Mouse (Mus musculus) cerebellum, adult 11 months (tissue): ENCODE results near the gene Plekha1.

Experiments used
- DNase-seq: peaks from one replicate; pipeline ENCODE4 v3.0.0; 2022

Gene Plekha1

GRCm38 (mm10) chr7:130930401-130930800, 64.8 kb downstream of the Plekha1 start:
- DNase-seq: no peak

- no peak for DNase-seq
These were observed 67.4 kb downstream of the Plekha1 start for GRCm38 (mm10) chr7:130932921-130933320.

DNA sequence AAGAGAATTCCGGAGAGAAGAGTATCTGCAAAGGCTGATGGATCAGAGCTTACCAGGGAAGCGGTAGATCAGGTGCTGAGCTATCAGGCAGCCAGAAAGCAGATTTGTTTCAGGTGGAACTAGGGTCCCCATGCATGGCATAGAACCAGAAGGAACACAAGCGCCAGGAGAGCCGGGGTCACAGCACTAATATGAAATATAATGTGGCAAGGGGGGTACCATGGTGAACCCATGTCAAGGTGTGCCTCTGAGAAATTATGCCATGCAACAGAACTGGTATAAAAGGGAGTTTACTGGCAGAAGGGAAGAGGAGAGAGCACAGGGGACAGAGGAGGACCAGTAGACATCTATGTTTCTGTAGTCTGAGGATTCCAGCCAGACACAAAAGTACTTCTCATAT, 69.1 kb downstream of the Plekha1 start:
- DNase-seq: no peak

DNA sequence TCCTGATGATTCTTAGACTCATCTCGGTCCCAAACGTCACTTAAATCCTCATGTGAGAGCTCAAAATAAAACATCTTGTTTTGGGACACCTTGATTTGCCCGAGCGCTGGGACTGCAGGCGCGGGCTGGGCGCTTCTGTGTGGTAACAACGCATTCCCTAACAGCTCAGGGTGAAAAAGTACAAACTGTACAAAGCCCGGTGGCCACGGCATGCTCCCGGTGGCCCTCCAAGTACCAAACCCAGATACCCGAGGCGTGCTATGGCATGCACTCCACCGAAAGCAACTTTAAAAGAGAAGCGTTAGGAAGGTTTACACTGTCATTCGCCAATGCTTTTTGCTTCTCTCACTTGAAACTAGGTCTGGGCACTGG, 69.9 kb downstream of the Plekha1 start:
- no peak for DNase-seq

- DNase-seq: no peak
These were observed 70.4 kb downstream of the Plekha1 start, which contains the start of gene Htra1 for GRCm38 (mm10) chr7:130935793-130936471. Gene Htra1 (plus strand): TSS chr7:130936111.

- no peak for DNase-seq
These were observed 71.0 kb downstream of the Plekha1 start for GRCm38 (mm10) chr7:130936472-130936951.

- DNase-seq: no peak
These were observed 71.8 kb downstream of the Plekha1 start for GRCm38 (mm10) chr7:130937266-130937841.

DNA sequence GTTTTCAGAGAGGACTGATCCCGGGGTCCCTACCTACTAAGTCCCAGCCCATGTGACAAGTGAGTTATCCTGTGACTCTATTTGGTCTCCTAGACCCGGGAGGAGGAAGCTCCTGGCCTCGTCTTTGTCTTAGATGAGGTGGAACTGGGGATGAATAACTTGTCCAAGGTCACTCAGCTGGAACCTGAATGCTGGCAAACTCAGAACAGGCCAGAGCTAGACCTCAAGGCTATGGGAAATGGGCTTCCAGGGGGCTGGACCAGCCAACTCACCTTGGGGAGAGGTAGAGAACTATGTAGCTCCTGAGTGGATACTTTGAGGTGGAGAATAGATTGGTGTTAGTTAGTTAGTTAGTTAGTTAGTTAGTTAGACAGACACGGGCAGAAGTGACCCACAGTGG, 72.4 kb downstream of the Plekha1 start:
- no peak for DNase-seq

- DNase-seq: no peak
These were observed 73.3 kb downstream of the Plekha1 start for GRCm38 (mm10) chr7:130938896-130939295.

DNA sequence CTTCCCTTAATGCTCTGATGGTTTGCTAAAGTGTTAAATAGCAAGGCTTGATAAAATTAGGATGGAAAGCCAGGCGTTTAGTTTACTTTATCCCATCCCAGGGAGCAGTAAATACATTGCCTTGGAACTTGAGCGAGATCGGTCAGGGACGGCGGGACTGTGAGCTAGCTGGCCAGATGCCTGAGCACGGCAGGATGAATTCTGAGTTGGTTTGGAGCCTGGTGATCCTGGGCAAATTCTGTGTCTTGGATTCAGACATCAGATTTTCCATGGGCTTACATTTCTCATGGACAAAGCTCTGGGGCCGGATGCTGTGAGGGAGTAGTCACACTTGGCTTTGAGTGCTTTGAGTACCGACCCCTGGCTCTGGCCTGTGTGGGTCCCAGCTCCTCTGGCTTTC, 75.2 kb downstream of the Plekha1 start:
- no peak for DNase-seq

DNA sequence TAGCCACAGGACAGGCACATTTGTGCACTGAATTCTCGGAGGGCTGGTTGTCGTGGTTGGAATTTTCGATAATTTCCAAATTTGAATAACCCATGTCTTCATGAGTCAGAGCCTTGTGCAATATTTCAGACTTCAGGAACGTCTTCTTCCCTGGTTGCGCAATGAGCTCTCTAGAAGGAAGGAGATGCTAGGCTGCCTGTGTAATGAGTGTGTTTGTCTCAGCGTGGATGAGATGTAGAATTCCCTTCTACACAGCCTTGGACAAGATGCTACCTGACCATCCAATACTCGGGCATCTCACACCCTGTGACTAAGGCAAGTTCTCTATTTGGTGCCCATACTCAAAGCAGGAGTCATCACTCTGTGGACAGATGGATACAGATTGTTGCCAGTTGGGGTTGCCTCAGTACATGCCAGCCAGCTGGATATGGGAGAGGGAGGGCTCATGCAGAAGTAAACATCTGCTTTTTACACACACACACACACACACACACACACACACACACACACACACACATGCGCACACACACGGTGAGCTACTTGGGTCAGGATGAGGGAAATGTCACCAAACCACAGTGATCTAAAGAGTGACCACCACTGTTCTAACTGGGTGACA, 77.8 kb downstream of the Plekha1 start:
- no peak for DNase-seq

DNA sequence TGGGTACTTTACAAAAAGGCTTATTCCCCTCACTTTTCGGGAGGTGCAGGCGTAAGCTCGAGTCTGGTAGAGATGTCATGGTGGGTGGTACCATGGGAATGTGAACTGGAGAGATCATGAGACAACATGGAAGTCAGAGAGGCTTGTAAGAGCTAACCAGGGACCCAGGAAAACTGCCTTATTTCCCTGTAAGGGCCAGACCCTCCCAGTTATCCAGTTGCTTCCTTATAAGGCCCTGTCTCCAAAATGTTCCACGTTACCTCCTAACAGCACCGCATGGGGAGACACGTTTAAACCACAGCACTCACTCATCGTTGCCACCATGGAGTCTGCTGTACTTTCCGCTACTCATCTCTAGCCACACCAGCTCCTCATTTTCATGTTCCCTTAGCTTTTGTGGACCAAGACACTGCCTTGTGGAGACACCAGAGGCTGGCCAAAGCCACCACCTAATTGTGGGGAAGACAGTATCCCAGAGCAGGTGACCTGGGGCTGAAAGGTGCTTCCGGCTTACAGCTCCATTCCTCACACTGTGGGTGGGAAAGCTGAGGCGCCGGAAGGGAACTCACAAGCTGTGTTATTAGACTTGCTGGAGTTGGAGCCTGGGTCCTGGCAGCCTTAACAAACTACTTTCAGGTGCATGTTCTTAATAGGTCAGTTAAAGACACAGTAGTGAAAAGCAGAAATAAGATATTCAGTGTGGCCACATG, 79.4 kb downstream of the Plekha1 start:
- no peak for DNase-seq

- DNase-seq: no peak
These were observed 80.2 kb downstream of the Plekha1 start for GRCm38 (mm10) chr7:130945730-130946129.

DNA sequence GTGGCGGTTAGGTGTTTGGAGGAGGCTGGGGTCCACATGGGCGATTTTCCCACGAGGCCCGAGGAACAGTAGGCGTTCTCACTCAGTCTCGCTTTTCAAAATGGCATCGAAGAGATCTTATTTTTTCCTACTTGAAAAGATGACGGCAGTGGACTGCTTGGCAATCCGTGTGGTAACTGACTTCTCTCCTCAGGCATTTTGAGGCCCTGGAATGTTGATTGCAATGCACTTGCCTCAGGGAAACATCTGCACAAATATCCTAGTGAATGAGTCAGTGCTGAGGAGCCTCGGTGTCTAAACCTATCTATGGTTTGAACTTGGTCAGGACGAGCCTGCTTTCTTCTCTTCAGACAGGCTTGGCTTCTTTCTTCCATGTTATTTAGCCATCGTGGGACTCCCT, 80.7 kb downstream of the Plekha1 start:
- no peak for DNase-seq

- DNase-seq: no peak
These were observed 83.1 kb downstream of the Plekha1 start for GRCm38 (mm10) chr7:130948563-130949208.

DNA sequence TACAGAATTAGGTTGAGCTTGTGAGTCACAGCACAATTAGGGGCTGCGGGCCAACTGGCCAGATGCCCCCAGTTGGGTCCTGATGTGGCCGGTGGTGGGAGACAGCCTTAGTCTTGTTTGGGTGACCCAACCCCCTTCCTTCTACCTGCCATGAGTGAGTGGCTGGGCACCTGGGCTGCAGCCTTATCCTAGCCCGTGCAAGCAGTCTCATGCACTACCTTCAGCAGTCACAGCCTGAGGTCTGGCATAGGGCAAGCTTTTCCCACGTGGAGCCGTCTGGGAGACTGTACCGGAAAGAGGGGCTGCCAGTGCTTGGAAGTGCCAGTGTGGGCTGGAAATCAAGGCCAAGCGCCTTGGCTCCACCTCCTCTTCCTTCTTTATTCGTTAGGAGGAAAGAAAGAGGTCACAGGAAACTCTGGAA, 83.8 kb downstream of the Plekha1 start:
- DNase-seq: peak; percentile 51

DNA sequence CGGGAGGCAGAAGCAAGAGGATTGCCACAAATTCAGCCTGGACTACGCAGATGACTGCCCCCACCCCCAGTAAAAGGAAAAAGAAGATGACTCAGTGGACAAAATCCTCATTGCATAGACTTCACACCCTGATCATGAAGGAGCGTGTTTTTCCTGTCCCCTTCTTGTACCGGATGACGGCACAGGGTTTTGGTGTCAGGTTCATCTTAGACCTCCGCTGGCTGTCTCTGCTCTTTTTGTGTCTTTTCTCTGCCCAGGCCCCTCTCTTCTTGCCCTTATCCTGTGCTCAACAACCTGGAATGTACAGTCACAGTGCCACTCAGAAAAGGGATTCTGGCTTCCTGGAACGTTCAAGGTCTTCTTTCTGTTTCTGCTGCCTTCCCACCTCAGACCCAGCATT, 84.9 kb downstream of the Plekha1 start:
- no peak for DNase-seq

DNA sequence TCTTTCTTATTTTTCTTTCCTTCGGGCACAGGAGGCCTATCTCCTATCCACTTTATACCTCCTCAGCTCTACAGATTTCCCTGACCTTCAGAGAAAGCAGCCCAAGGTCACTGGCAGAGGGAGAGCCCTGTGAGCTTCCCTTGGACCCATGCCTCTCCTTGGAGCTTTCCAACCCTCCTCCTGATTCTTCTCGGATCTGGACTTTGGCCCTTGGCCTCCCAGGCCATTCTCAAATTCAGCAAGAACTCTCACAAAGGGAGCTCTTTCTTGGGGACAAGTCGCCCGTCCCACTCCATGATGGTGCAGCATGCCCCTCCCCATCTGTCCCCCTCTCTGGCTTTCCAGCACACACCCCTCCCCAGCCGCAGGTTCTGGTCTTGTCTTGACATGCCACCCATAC, 85.4 kb downstream of the Plekha1 start:
- DNase-seq: no peak

DNA sequence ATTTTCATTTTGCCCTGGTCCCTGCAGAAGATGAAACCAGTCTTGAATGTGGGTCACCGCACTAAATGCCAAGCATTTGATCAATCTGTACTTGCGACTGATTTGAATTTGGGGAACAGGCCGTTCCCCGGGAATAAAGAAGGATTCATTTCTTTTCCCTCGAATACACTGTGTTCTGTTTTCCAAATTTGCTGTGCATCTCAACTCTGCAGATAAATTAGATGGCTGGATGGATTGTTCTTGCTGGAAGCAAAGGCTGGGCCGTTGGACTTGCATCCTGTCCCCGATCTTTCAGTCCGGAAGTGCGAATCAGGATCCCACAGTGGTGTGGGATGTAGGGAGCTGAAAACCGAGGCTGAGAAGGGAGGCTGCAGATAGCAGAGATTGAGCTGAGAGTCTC, 87.8 kb downstream of the Plekha1 start:
- DNase-seq: no peak

GRCm38 (mm10) chr7:130954177-130954601, 88.6 kb downstream of the Plekha1 start:
- DNase-seq: peak; percentile 47

GRCm38 (mm10) chr7:130958551-130958950, 93.0 kb downstream of the Plekha1 start:
- DNase-seq: no peak

GRCm38 (mm10) chr7:130959868-130960267, 94.3 kb downstream of the Plekha1 start:
- no peak for DNase-seq

- DNase-seq: no peak
These were observed 95.9 kb downstream of the Plekha1 start for GRCm38 (mm10) chr7:130961429-130961828.
